Mouse (Mus musculus) bone marrow, adult 2 months (tissue): ENCODE measurements around the gene Kcnq5.

Source experiments
- CTCF ChIP-seq: fragments of 200-500 bp; IDR thresholded peaks from 2 replicates; pipeline ENCODE4 v1.5.1; 2011; ENCODE audit warnings: low read length, control low read depth; ENCODE audit not compliant: control insufficient read depth, insufficient read depth
- POLR2A ChIP-seq: fragments of 200-500 bp; IDR thresholded peaks from 2 replicates; pipeline ENCODE4 v1.6.1; 2011; ENCODE audit warnings: low read depth, mild to moderate bottlenecking, control low read depth, low read length, borderline replicate concordance; ENCODE audit not compliant: control insufficient read depth

- TF ChIP-seq POLR2A (no peak), CTCF (no peak)
Measured at GRCm38 (mm10) chr1:21820066-21820630, 141.6 kb downstream of the Kcnq5 start.
